Mouse (Mus musculus) forebrain, embryonic 11.5 days (tissue): ENCODE data around the gene Slc27a2. TPM values are rescaled to one million over a fixed set of nuclear protein-coding genes. Genes with fewer than 3 reads are reported as not detected.
"Not testable (repeated sequence)": the region's sequence is repeated elsewhere in the genome, so short reads cannot be mapped to it uniquely, and the experiment has no call there.

Experiments
- ATAC-seq: fragments of 200-750 bp; cut with Nextera tagmentation; replicated peaks from 2 replicates; pipeline ENCODE4 v1.8.0; 2017; ENCODE audit warnings: moderate TSS enrichment; ENCODE audit not compliant: low FRiP score
- DNase-seq: peaks from one replicate; pipeline ENCODE4 v3.0.0-alpha.2; 2017; ENCODE audit warnings: low spot score
- H3K27ac ChIP-seq: fragments of 300-500 bp; sonication (generic); 2 replicates; pipeline ENCODE4 v1.5.1; 2014; ENCODE audit warnings: low read depth, low read length
- H3K27me3 ChIP-seq: fragments of 300-500 bp; sonication (generic); 2 replicates; pipeline ENCODE4 v1.6.1; 2014; ENCODE audit warnings: mild to moderate bottlenecking, low read length, mixed read lengths; ENCODE audit not compliant: control insufficient read depth, insufficient read depth
- H3K36me3 ChIP-seq: fragments of 300-500 bp; sonication (generic); 2 replicates; pipeline ENCODE4 v1.6.1; 2014; ENCODE audit warnings: mild to moderate bottlenecking, low read length, moderate library complexity, mixed read lengths; ENCODE audit not compliant: control insufficient read depth, insufficient read depth
- H3K4me1 ChIP-seq: fragments of 300-500 bp; sonication (generic); replicated peaks from 2 replicates; pipeline ENCODE4 v1.6.1; 2014; ENCODE audit warnings: low read length, mixed read lengths; ENCODE audit not compliant: control insufficient read depth, insufficient read depth
- H3K4me2 ChIP-seq: fragments of 300-500 bp; sonication (generic); 2 replicates; pipeline ENCODE4 v1.6.1; 2014; ENCODE audit warnings: low read depth, mild to moderate bottlenecking, low read length, moderate library complexity, mixed read lengths; ENCODE audit not compliant: severe bottlenecking
- H3K4me3 ChIP-seq: fragments of 300-500 bp; sonication (generic); 2 replicates; pipeline ENCODE4 v1.5.1; 2014; ENCODE audit warnings: low read depth, low read length
- H3K9ac ChIP-seq: fragments of 300-500 bp; sonication (generic); 2 replicates; pipeline ENCODE4 v1.6.1; 2014; ENCODE audit warnings: low read length
- H3K9me3 ChIP-seq: fragments of 300-500 bp; sonication (generic); 2 replicates; pipeline ENCODE4 v1.6.1; 2016; ENCODE audit warnings: low read length, mixed read lengths; ENCODE audit not compliant: control insufficient read depth
- WGBS: fragments of 180-500 bp; shearing (Covaris S2); extraction: QIAGEN DNeasy Blood & Tissue Kit; methylation state at CpG from one replicate; pipeline ENCODE4 v1.1.7; 2014; 5-methylcytosine and 5-hydroxymethylcytosine counted together
- polyA plus RNA-seq: library from polyadenylated mRNA; unstranded; fragments of >200 nt; fragmentation: Nextera tagmentation; extraction: Ambion mirVana; gene quantifications from 2 replicates; pipeline ENCODE4 v1.2.1, GENCODE M21; 2014

Gene Slc27a2
- polyA plus RNA-seq, 1 experiment from 2014 or later: 4.8 TPM

DNA sequence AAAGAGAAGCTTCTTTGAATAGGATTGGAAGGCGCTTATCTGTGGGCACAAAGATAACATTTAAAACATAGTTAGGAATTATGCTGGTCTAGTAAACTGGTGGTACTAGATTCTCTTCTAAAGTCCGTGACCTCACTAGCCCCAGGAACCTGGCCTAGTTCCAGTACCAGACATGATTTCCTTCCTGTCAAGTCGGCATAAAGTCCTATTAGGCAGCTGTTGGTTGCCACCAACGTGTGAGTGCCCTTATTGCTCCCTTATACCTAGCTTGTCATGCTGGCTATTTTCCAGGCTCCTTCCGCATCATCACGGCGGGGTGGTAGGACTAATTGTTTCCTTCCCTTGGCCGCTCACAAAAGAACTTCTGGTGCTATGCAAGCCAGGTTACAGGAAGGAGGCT lies 30.2 kb upstream of the Slc27a2 start:
- Histone ChIP-seq H3K4me2 (no peak overlapping the region), H3K4me3 (no peak overlapping the region), H3K9me3 (no peaks in the 10 kb centered on the region), H3K9ac (no peak overlapping the region), H3K27me3 (no peaks in the 10 kb centered on the region), H3K4me1 (no peaks in the 10 kb centered on the region), H3K36me3 (no peaks in the 10 kb centered on the region), H3K27ac (no peak overlapping the region)
- ATAC-seq: no peak
- 79% methylated on average over 8 of the region's 8 CpGs for WGBS
- no peak for DNase-seq

DNA sequence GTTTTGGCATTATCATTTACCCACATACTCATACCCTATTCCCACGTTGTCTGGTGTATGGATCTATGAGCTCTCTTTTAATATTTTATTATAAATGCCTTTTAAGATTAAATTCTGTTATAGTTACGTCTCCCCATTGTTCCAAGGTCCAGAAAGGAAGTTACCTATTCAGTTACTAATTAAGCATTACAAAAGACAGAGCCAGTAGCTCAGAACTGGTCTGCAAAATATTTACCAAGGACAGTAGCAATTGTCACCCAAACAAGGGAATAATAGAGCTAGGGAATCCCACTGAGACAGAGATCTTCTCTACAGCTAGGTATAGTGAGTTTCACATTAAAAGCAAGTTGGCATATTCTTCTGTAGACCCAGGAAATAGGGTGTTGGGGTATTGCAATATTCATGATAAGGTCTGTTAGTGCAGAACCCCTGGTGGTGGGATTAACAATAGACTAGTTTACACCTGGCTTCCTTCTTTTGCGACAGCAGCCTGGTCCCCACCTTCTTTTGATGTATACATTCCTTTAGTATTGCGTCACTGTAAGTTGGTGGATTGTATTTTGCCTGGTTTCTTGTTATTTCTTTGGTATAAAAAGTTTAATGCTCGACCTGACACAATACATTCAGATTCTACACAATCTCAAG lies 29.0 kb upstream of the Slc27a2 start:
- not testable (repeated sequence) for H3K27ac ChIP-seq, H3K36me3 ChIP-seq, DNase-seq, ATAC-seq, H3K4me1 ChIP-seq, H3K27me3 ChIP-seq, H3K4me2 ChIP-seq, H3K9ac ChIP-seq, H3K4me3 ChIP-seq, H3K9me3 ChIP-seq
- WGBS: 68% methylated on average over 5 of the region's 5 CpGs

DNA sequence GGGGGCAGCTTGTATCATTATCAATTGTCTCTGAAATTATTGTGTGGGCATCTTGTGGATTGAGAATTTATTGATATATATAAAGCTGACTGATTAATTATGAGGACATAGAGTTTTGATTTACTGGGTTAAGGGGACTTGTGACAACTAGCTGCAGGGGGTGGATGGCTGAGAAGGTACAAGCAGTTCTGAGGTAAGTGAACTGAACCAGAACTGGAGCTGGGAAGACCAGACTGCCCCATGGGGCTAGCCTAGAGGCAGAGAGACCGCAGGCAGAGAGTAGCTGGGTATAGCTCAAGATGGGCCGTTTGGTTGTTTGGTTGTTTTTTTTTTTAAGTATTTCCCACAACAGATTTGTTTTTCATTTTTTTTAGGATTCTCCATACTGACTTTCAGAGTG lies 27.9 kb upstream of the Slc27a2 start:
- Histone ChIP-seq H3K9me3 (no peaks in the 10 kb centered on the region), H3K4me2 (no peak overlapping the region), H3K36me3 (no peaks in the 10 kb centered on the region), H3K27ac (no peak overlapping the region), H3K4me1 (no peaks in the 10 kb centered on the region), H3K4me3 (no peak overlapping the region), H3K9ac (no peak overlapping the region), H3K27me3 (no peaks in the 10 kb centered on the region)
- 78% methylated on average over 2 of the region's 2 CpGs for WGBS
- no peak for ATAC-seq
- DNase-seq: no peak

DNA sequence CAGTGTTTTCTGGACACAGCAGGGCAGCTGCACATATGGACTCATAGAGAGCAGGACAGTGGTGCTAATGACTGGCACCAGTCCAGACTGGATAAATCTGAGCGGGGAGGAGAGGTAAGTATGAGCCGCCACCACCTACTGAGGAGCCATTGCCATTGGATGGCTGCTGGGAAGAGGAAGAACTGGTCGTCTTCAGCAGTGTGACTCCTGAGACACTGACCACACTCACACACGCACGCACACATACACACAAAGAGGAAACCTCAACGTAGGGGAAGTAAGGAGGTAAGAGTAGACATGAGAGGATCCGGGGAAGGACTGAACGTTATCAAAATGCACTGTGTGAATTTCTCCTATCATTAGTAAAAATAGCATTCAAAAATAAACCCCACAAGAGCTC lies 24.7 kb upstream of the Slc27a2 start:
- no peak for ATAC-seq
- 92% methylated on average over 8 of the region's 8 CpGs for WGBS
- H3K27me3 ChIP-seq: no peaks in the 10 kb centered on the region

DNA sequence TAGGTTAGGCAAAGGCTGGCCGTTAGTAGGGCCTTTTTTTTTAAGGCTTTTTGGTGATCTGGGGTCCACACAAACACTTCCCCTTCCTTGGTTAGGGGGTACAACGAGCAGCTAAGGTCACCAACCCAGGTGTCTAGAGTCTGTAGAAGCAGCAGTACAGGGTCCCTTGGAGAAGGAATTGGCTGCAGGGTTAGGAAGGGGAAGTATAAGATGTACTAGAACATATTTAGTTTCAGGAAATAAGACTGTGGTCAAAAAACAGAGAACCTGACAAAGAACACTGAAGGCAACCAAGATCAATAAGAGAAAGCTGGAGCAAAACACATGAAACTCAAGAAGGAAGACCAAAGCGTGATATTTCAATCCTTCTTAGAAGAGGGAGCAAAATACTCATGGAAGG lies 21.6 kb upstream of the Slc27a2 start:
- WGBS: 80% methylated on average over 3 of the region's 3 CpGs
- no peak overlapping the region for H3K27ac ChIP-seq
- no peaks in the 10 kb centered on the region for H3K9me3 ChIP-seq
- no peak overlapping the region for H3K9ac ChIP-seq
- DNase-seq: no peak
- H3K36me3 ChIP-seq: no peaks in the 10 kb centered on the region
- no peaks in the 10 kb centered on the region for H3K27me3 ChIP-seq
- no peak overlapping the region for H3K4me2 ChIP-seq
- no peak overlapping the region for H3K4me3 ChIP-seq
- H3K4me1 ChIP-seq: no peaks in the 10 kb centered on the region
- ATAC-seq: no peak

More for the DNA sequence above, 24.7 kb upstream of the Slc27a2 start:
- Histone ChIP-seq H3K4me3 (no peak overlapping the region), H3K9me3 (no peaks in the 10 kb centered on the region), H3K9ac (no peak overlapping the region), H3K4me1 (no peaks in the 10 kb centered on the region), H3K36me3 (no peaks in the 10 kb centered on the region), H3K27ac (no peak overlapping the region), H3K4me2 (no peak overlapping the region)
- DNase-seq: no peak

DNA sequence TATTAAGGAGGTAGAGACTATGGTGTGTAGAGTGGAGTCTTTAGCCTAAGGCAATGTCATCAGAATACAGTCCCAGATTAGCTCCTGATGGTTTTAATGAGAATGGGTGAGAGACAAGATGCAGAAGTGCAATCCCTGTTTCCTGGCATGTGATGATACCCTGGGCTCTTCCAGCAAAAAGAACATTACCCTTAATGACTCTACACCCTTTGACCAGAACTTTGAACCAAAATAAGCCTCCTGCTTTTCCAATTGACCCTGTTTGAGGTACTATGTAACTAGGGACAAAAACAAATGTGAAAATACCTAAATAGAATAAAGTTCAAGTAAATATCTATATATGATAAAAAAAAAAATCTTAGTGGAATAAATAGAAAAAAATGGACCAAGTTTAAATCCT lies 14.6 kb upstream of the Slc27a2 start:
- H3K27me3 ChIP-seq: no peaks in the 10 kb centered on the region

DNA sequence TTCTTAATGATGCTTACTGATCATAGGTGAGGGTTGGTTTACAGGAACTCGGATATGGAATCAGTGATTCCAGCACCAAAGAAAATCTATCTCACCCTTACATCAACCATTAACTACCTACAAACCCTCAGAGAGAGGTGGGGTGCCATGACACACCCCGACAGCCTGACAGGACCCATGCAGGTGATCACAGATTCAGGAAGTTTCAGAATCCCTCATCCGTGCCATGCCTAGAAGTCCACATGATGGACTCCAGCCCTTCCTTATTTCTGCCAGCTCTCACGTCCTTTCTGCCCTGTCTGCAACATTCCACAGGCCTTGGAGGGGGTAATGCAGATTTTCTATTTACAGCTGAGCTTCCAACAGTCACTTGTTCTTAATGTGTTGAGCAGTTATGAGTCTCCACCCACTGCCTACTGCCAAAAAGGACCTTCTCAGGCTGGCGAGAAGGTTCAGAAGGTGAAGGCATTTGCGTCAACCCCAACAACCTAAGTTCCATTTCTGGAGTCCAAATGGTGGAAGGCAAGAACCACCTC lies 11.7 kb upstream of the Slc27a2 start:
- Histone ChIP-seq H3K9me3 (no peaks in the 10 kb centered on the region), H3K27me3 (no peaks in the 10 kb centered on the region), H3K36me3 (no peaks in the 10 kb centered on the region), H3K27ac (no peak overlapping the region), H3K9ac (no peak overlapping the region), H3K4me2 (no peak overlapping the region), H3K4me1 (no peaks in the 10 kb centered on the region), H3K4me3 (no peak overlapping the region)
- WGBS: 86% methylated on average over 6 of the region's 6 CpGs
- no peak for ATAC-seq
- no peak for DNase-seq

More for the DNA sequence above, 14.6 kb upstream of the Slc27a2 start:
- no peaks in the 10 kb centered on the region for H3K4me1 ChIP-seq
- DNase-seq (no peak), ATAC-seq (no peak)
- H3K4me3 ChIP-seq: no peak overlapping the region
- no peak overlapping the region for H3K4me2 ChIP-seq
- no peaks in the 10 kb centered on the region for H3K36me3 ChIP-seq
- H3K27ac ChIP-seq: no peak overlapping the region
- H3K9ac ChIP-seq: no peak overlapping the region
- H3K9me3 ChIP-seq: no peaks in the 10 kb centered on the region

DNA sequence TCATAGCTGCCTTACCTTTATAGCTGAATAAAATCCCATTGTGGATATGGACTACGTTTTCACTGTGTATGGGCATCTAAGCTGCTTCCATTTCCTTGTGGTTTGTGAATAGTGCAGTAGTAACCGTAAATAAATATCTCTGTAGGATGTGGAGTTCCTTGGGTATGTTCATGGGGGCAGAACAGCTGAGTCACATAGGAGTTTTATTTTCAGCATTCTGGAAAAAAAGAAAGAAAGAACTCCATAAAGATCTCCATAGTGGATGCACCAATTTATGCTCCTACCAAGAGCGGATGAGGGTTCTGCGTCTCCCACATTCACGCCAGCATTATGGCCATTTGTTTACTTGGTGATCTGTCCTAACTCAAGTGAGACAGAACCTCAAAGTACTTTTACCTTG lies 10.0 kb upstream of the Slc27a2 start:
- Histone ChIP-seq H3K36me3 (no peaks in the 10 kb centered on the region), H3K4me3 (no peak overlapping the region), H3K4me1 (no peaks in the 10 kb centered on the region), H3K9me3 (no peaks in the 10 kb centered on the region), H3K27me3 (no peaks in the 10 kb centered on the region), H3K9ac (no peak overlapping the region), H3K4me2 (no peak overlapping the region), H3K27ac (no peak overlapping the region)
- 91% methylated on average over 5 of the region's 5 CpGs for WGBS
- no peak for DNase-seq
- ATAC-seq: no peak

DNA sequence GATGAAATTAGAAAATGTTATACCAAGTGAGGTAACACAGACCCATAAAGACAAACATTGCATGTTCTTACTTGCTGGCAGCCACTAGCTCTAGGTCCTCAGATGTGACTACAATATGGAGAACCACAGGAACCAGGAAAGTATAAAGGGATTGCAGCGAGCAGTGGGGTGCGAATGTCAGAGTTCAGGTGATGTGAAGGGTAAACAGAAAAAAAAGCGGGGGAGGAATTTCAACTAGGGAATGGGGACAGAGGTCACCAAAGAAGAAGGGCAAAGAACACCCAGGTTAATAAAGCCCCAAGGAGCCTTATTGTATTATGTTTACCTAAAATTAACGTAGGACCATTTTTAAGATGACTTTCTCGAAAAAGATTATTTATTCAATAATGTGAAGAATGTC lies 6.9 kb upstream of the Slc27a2 start:
- no peak for DNase-seq
- Histone ChIP-seq H3K9ac (no peak overlapping the region), H3K27me3 (no peaks in the 10 kb centered on the region; the same call in 1 of the 2 replicates), H3K4me2 (no peak overlapping the region), H3K27ac (no peak overlapping the region), H3K4me3 (no peak overlapping the region), H3K4me1 (no peaks in the 10 kb centered on the region), H3K36me3 (no peaks in the 10 kb centered on the region), H3K9me3 (no peaks in the 10 kb centered on the region)
- whole genome bisulfite sequencing: 75% methylated on average over 5 of the region's 5 CpGs
- ATAC-seq: no peak
